Mouse (Mus musculus) heart, embryonic 12.5 days (tissue): ENCODE results near the gene Tecpr2. TPM values are rescaled to one million over a fixed set of nuclear protein-coding genes. Genes with fewer than 3 reads are reported as not detected.
A peak's percentile ranks its signal among the peaks of the same experiment; 100 is the strongest.

Experiments
- ATAC-seq: fragments of 200-750 bp; cut with Nextera tagmentation; 2 replicates; pipeline ENCODE4 v1.8.0; 2017; ENCODE audit warnings: moderate TSS enrichment, moderate library complexity; ENCODE audit not compliant: insufficient number of reproducible peaks, low FRiP score
- H3K27ac ChIP-seq: fragments of 300-500 bp; sonication (generic); 2 replicates; pipeline ENCODE4 v1.5.1; 2016; ENCODE audit warnings: mild to moderate bottlenecking, moderate library complexity; ENCODE audit not compliant: poor library complexity, severe bottlenecking
- H3K27me3 ChIP-seq: fragments of 300-500 bp; sonication (generic); replicated peaks from 2 replicates; pipeline ENCODE4 v1.6.1; 2016; ENCODE audit warnings: mild to moderate bottlenecking, moderate library complexity
- H3K36me3 ChIP-seq: fragments of 300-500 bp; sonication (generic); 2 replicates; pipeline ENCODE4 v1.6.1; 2016; ENCODE audit warnings: mild to moderate bottlenecking, moderate library complexity
- H3K4me1 ChIP-seq: fragments of 300-500 bp; sonication (generic); replicated peaks from 2 replicates; pipeline ENCODE4 v1.6.1; 2016; ENCODE audit warnings: mild to moderate bottlenecking
- H3K4me2 ChIP-seq: fragments of 300-500 bp; sonication (generic); 2 replicates; pipeline ENCODE4 v1.6.1; 2016; ENCODE audit warnings: mild to moderate bottlenecking, moderate library complexity
- H3K4me3 ChIP-seq: fragments of 300-500 bp; sonication (generic); 2 replicates; pipeline ENCODE4 v1.5.1; 2016; ENCODE audit warnings: mild to moderate bottlenecking
- H3K9ac ChIP-seq: fragments of 300-500 bp; sonication (generic); 2 replicates; pipeline ENCODE4 v1.6.1; 2016; ENCODE audit warnings: mild to moderate bottlenecking, moderate library complexity
- H3K9me3 ChIP-seq: fragments of 300-500 bp; sonication (generic); replicated peaks from 2 replicates; pipeline ENCODE4 v1.6.1; 2016; ENCODE audit warnings: mild to moderate bottlenecking, moderate library complexity
- WGBS: fragments of 180-500 bp; shearing (Covaris S2); methylation state at CpG from one replicate; pipeline ENCODE4 v1.1.7; 2016; 5-methylcytosine and 5-hydroxymethylcytosine counted together
- polyA plus RNA-seq: library from polyadenylated mRNA; unstranded; fragments of >200 nt; fragmentation: Nextera tagmentation; extraction: Ambion mirVana; gene quantifications from 2 replicates; pipeline ENCODE4 v1.2.1, GENCODE M21; 2016

Tecpr2 gene
- polyA plus RNA-seq, 1 experiment from 2014 or later = 3.8 TPM

- Histone ChIP-seq H3K36me3 (no peaks in the 10 kb centered on the region), H3K4me1 (peaks cover 51% of the 10 kb centered on the region), H3K9ac (0 out of 2 replicates have a peak overlapping the region, but pooled peaks have one; percentile 4), H3K4me2 (no peak overlapping the region), H3K4me3 (no peak overlapping the region), H3K27ac (peak overlapping the region; percentile 70), H3K27me3 (no peaks in the 10 kb centered on the region), H3K9me3 (0 out of 2 replicates have a peak, but pooled peaks cover 4% of the 10 kb centered on the region)
- WGBS = 33% methylated on average over 11 of the region's 11 CpGs
- ATAC-seq = no peak
Measured at GRCm38 (mm10) chr12:111008500-111009490, 119.7 kb downstream of the Tecpr2 start.

- WGBS = 15% methylated on average over 6 of the region's 6 CpGs
- Histone ChIP-seq H3K9me3 (0 out of 2 replicates have a peak, but pooled peaks cover 4% of the 10 kb centered on the region), H3K36me3 (no peaks in the 10 kb centered on the region), H3K4me3 (no peak overlapping the region), H3K27ac (peak overlapping the region; percentile 70), H3K27me3 (no peaks in the 10 kb centered on the region), H3K9ac (no peak overlapping the region), H3K4me1 (peaks cover 51% of the 10 kb centered on the region), H3K4me2 (no peak overlapping the region)
- ATAC-seq = no peak
Measured at GRCm38 (mm10) chr12:111009615-111010257, 120.7 kb downstream of the Tecpr2 start.

GRCm38 (mm10) chr12:111016807-111017206, 127.7 kb downstream of the Tecpr2 start:
- H3K4me3 ChIP-seq = no peak overlapping the region
- 78% methylated on average over 3 of the region's 3 CpGs for WGBS
- no peaks in the 10 kb centered on the region for H3K36me3 ChIP-seq
- 0 out of 2 replicates have a peak, but pooled peaks cover 4% of the 10 kb centered on the region for H3K9me3 ChIP-seq
- peaks cover 8% of the 10 kb centered on the region for H3K4me1 ChIP-seq
- H3K9ac ChIP-seq = no peak overlapping the region
- H3K27me3 ChIP-seq = no peaks in the 10 kb centered on the region
- no peak overlapping the region for H3K27ac ChIP-seq
- H3K4me2 ChIP-seq = no peak overlapping the region
- no peak for ATAC-seq

GRCm38 (mm10) chr12:111018068-111018467, 129.0 kb downstream of the Tecpr2 start:
- 90% methylated on average over 11 of the region's 11 CpGs for WGBS

GRCm38 (mm10) chr12:111019086-111019485, 130.0 kb downstream of the Tecpr2 start:
- Histone ChIP-seq H3K9ac (no peak overlapping the region), H3K27me3 (no peaks in the 10 kb centered on the region), H3K4me1 (peaks cover 8% of the 10 kb centered on the region), H3K4me2 (no peak overlapping the region), H3K36me3 (no peaks in the 10 kb centered on the region), H3K4me3 (no peak overlapping the region), H3K9me3 (no peaks in the 10 kb centered on the region), H3K27ac (no peak overlapping the region)
- 84% methylated on average over 2 of the region's 2 CpGs for WGBS
- ATAC-seq = no peak

More at GRCm38 (mm10) chr12:111018068-111018467, 129.0 kb downstream of the Tecpr2 start:
- Histone ChIP-seq H3K9me3 (no peaks in the 10 kb centered on the region), H3K27ac (no peak overlapping the region), H3K9ac (no peak overlapping the region), H3K4me3 (no peak overlapping the region), H3K27me3 (no peaks in the 10 kb centered on the region), H3K36me3 (no peaks in the 10 kb centered on the region), H3K4me2 (no peak overlapping the region), H3K4me1 (peaks cover 8% of the 10 kb centered on the region)
- no peak for ATAC-seq

GRCm38 (mm10) chr12:111021138-111021537, 132.1 kb downstream of the Tecpr2 start:
- 36% methylated on average over 1 of the region's 1 CpGs for WGBS
- no peak overlapping the region for H3K27ac ChIP-seq

GRCm38 (mm10) chr12:111021577-111021976, 132.5 kb downstream of the Tecpr2 start:
- no peak overlapping the region for H3K9ac ChIP-seq
- H3K4me2 ChIP-seq = no peak overlapping the region
- no peaks in the 10 kb centered on the region for H3K4me1 ChIP-seq
- H3K27me3 ChIP-seq = no peaks in the 10 kb centered on the region
- no peak overlapping the region for H3K27ac ChIP-seq
- ATAC-seq = no peak
- WGBS = 34% methylated on average over 3 of the region's 3 CpGs
- no peak overlapping the region for H3K4me3 ChIP-seq
- no peaks in the 10 kb centered on the region for H3K9me3 ChIP-seq
- no peaks in the 10 kb centered on the region for H3K36me3 ChIP-seq

More at GRCm38 (mm10) chr12:111021138-111021537, 132.1 kb downstream of the Tecpr2 start:
- peaks cover under 1% of the 10 kb centered on the region; the same call in 1 of the 2 replicates for H3K4me1 ChIP-seq
- H3K36me3 ChIP-seq = no peaks in the 10 kb centered on the region
- no peak overlapping the region for H3K4me3 ChIP-seq
- H3K9ac ChIP-seq = no peak overlapping the region
- H3K9me3 ChIP-seq = no peaks in the 10 kb centered on the region
- H3K27me3 ChIP-seq = no peaks in the 10 kb centered on the region
- H3K4me2 ChIP-seq = no peak overlapping the region
- ATAC-seq = 0 out of 2 replicates have a peak, but pooled peaks have one; percentile 26

Other genes starting within 250 kb of the Tecpr2 start
- not detected in 2 replicates for gene 1700001K19Rik, start 206.6 kb upstream of the Tecpr2 start, polyA plus RNA-seq
- gene Hsp90aa1, start 186.5 kb upstream of the Tecpr2 start, polyA plus RNA-seq = 648 and 662 TPM in 2 replicates
- 16.4 and 16.8 TPM in 2 replicates for gene Wdr20, start 151.3 kb upstream of the Tecpr2 start, polyA plus RNA-seq
- 2.9 and 4.0 TPM in 2 replicates for gene Mok, start 48.3 kb upstream of the Tecpr2 start, polyA plus RNA-seq
- 3.9 and 5.4 TPM in 2 replicates for gene Zfp839, start 39.0 kb upstream of the Tecpr2 start, polyA plus RNA-seq
- 63.3 and 66.7 TPM in 2 replicates for gene Cinp, start 119 bp upstream of the Tecpr2 start, polyA plus RNA-seq
- gene Ankrd9, start 89.8 kb downstream of the Tecpr2 start, polyA plus RNA-seq = 13.2 and 14.2 TPM in 2 replicates
- gene Rcor1, start 150.1 kb downstream of the Tecpr2 start, polyA plus RNA-seq = 8.8 and 9.2 TPM in 2 replicates